Mouse (Mus musculus) liver, embryonic 14.5 days (tissue): ENCODE results near the gene Evi2.

Experiments used
- CTCF ChIP-seq: IDR thresholded peaks from 2 replicates; pipeline ENCODE4 v1.5.1; 2016; ENCODE audit warnings: antibody characterized with exemption, low read depth, control low read depth
- EP300 ChIP-seq: IDR thresholded peaks from 2 replicates; pipeline ENCODE4 v1.6.1; 2016; ENCODE audit warnings: antibody characterized with exemption, low read depth

DNA sequence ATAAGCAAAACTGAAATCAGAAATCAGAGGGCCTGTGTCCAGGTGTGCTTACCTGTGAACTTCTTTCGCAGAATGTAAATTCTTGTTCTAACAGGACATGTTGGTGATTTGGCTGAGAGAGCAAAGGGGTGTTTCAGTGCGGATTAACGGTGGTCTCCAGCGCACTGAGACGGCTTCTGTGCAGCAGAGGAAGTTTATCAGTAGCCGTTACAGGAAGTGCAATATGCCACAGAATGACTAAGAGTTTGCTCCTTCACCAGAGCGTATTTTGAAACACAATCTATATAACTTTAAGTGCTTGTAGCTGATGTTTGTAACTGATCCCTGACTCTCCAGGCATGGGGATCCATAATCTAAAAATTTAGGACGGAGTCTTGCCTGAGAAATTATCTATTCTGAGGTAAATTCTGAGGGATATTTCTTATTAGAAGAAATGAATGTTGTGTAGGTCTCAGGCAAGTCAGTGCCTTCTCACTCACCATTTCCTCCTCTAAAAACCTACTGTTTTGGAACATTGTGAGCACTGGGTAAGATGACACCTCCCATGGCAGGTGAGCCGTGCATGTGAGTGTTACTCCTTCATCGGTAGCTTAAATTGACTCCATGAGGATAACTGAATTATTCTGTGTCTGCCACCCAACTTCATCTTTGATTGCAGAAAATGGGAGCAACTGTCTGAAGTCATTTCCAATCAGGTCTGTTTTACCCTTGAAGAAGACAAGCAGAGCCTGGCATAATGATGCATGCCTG is 6.7 kb downstream of the Evi2 start, which contains the start of gene Evi2b:
- TF ChIP-seq CTCF: no peak
- TF ChIP-seq EP300: no peak
